Mouse (Mus musculus) spleen, adult 2 months (tissue): ENCODE data around the gene Adgrf1.

ENCODE experiments used
- CTCF ChIP-seq: fragments of 200-500 bp; IDR thresholded peaks from 2 replicates; pipeline ENCODE4 v1.5.1; 2011; ENCODE audit warnings: mild to moderate bottlenecking, inconsistent platforms; ENCODE audit not compliant: insufficient read depth, insufficient read length, insufficient replicate concordance; ENCODE audit errors: extremely low read depth
- POLR2A ChIP-seq: fragments of 200-500 bp; IDR thresholded peaks from 2 replicates; pipeline ENCODE4 v1.6.1; 2011; ENCODE audit warnings: low read depth, low read length, inconsistent platforms

GRCm38 (mm10) chr17:43252846-43253245 is 17.3 kb upstream of the Adgrf1 start:
- TF ChIP-seq POLR2A = no peak
- no peak for TF ChIP-seq CTCF
